Mouse (Mus musculus): ENCODE measurements around the gene Nsl1. TPM values are rescaled to one million over a fixed set of nuclear protein-coding genes. Genes with fewer than 3 reads are reported as not detected.

The Nsl1 gene
- polyA plus RNA-seq, 1 experiment: 10.6 TPM

GRCm38 (mm10) chr1:191041352-191041751, 21.5 kb upstream of the Nsl1 start:
- Histone ChIP-seq H3K4me1 (ENCODE audit: control insufficient read depth, insufficient read depth, low read length) (no peaks in the 10 kb centered on the region), H3K27ac (ENCODE audit: control insufficient read depth, insufficient read depth, low read depth, low read length, poor library complexity) (no peak overlapping the region), H3K4me3 (replicated peaks; ENCODE audit: control insufficient read depth, low read depth, low read length) (no peak overlapping the region)
- TF ChIP-seq CTCF (IDR thresholded peaks at IDR 0.05; ENCODE audit: control insufficient read depth, insufficient read depth, low read length) (no peak), POLR2A (IDR thresholded peaks at IDR 0.05; ENCODE audit: borderline replicate concordance, control insufficient read depth, low read depth, low read length) (no peak)

GRCm38 (mm10) chr1:191042106-191042505, 20.7 kb upstream of the Nsl1 start:
- no peak overlapping the region for H3K27ac ChIP-seq (ENCODE audit: control insufficient read depth, insufficient read depth, low read depth, low read length, poor library complexity)
- no peak for TF ChIP-seq CTCF (IDR thresholded peaks at IDR 0.05; ENCODE audit: control insufficient read depth, insufficient read depth, low read length)
- TF ChIP-seq POLR2A (IDR thresholded peaks at IDR 0.05; ENCODE audit: borderline replicate concordance, control insufficient read depth, low read depth, low read length): no peak
- no peak overlapping the region for H3K4me3 ChIP-seq (replicated peaks; ENCODE audit: control insufficient read depth, low read depth, low read length)
- 75% methylated on average over 5 of the region's 5 CpGs for WGBS
- H3K4me1 ChIP-seq (ENCODE audit: control insufficient read depth, insufficient read depth, low read length): no peaks in the 10 kb centered on the region

- H3K4me3 ChIP-seq (replicated peaks; ENCODE audit: control insufficient read depth, low read depth, low read length): no peak overlapping the region
- no peaks in the 10 kb centered on the region for H3K4me1 ChIP-seq (ENCODE audit: control insufficient read depth, insufficient read depth, low read length)
- no peak overlapping the region for H3K27ac ChIP-seq (ENCODE audit: control insufficient read depth, insufficient read depth, low read depth, low read length, poor library complexity)
- TF ChIP-seq POLR2A (IDR thresholded peaks at IDR 0.05; ENCODE audit: borderline replicate concordance, control insufficient read depth, low read depth, low read length): no peak
- TF ChIP-seq CTCF (IDR thresholded peaks at IDR 0.05; ENCODE audit: control insufficient read depth, insufficient read depth, low read length): no peak
- WGBS: 64% methylated on average over 3 of the region's 3 CpGs
Measured at GRCm38 (mm10) chr1:191042688-191043087, 20.1 kb upstream of the Nsl1 start.

- TF ChIP-seq POLR2A (IDR thresholded peaks at IDR 0.05; ENCODE audit: borderline replicate concordance, control insufficient read depth, low read depth, low read length) (no peak), CTCF (IDR thresholded peaks at IDR 0.05; ENCODE audit: control insufficient read depth, insufficient read depth, low read length) (no peak)
- H3K4me3 ChIP-seq (replicated peaks; ENCODE audit: control insufficient read depth, low read depth, low read length): no peak overlapping the region
- no peak overlapping the region for H3K27ac ChIP-seq (ENCODE audit: control insufficient read depth, insufficient read depth, low read depth, low read length, poor library complexity)
- no peaks in the 10 kb centered on the region for H3K4me1 ChIP-seq (ENCODE audit: control insufficient read depth, insufficient read depth, low read length)
- 83% methylated on average over 2 of the region's 2 CpGs for WGBS
Measured at GRCm38 (mm10) chr1:191045264-191045663, 17.5 kb upstream of the Nsl1 start.

- H3K4me3 ChIP-seq (replicated peaks; ENCODE audit: control insufficient read depth, low read depth, low read length): no peak overlapping the region
- TF ChIP-seq CTCF (IDR thresholded peaks at IDR 0.05; ENCODE audit: control insufficient read depth, insufficient read depth, low read length): no peak
- no peak for TF ChIP-seq POLR2A (IDR thresholded peaks at IDR 0.05; ENCODE audit: borderline replicate concordance, control insufficient read depth, low read depth, low read length)
- H3K27ac ChIP-seq (ENCODE audit: control insufficient read depth, insufficient read depth, low read depth, low read length, poor library complexity): no peak overlapping the region
- WGBS: 80% methylated on average over 7 of the region's 7 CpGs
- no peaks in the 10 kb centered on the region for H3K4me1 ChIP-seq (ENCODE audit: control insufficient read depth, insufficient read depth, low read length)
Measured at GRCm38 (mm10) chr1:191046231-191046824, 16.5 kb upstream of the Nsl1 start.

- Histone ChIP-seq H3K4me3 (replicated peaks; ENCODE audit: control insufficient read depth, low read depth, low read length) (no peak overlapping the region), H3K27ac (ENCODE audit: control insufficient read depth, insufficient read depth, low read depth, low read length, poor library complexity) (no peak overlapping the region), H3K4me1 (ENCODE audit: control insufficient read depth, insufficient read depth, low read length) (no peaks in the 10 kb centered on the region; the same call in 1 of the 2 replicates)
- TF ChIP-seq CTCF (IDR thresholded peaks at IDR 0.05; ENCODE audit: control insufficient read depth, insufficient read depth, low read length): no peak
- no peak for TF ChIP-seq POLR2A (IDR thresholded peaks at IDR 0.05; ENCODE audit: borderline replicate concordance, control insufficient read depth, low read depth, low read length)
- 78% methylated on average over 3 of the region's 3 CpGs for WGBS
Measured at GRCm38 (mm10) chr1:191053555-191053954, 9.3 kb upstream of the Nsl1 start.

- TF ChIP-seq POLR2A (IDR thresholded peaks at IDR 0.05; ENCODE audit: borderline replicate concordance, control insufficient read depth, low read depth, low read length) (no peak), CTCF (IDR thresholded peaks at IDR 0.05; ENCODE audit: control insufficient read depth, insufficient read depth, low read length) (peak; percentile 10; the same call in 1 of the 2 replicates)
- WGBS: 53% methylated on average over 8 of the region's 8 CpGs
- Histone ChIP-seq H3K27ac (ENCODE audit: control insufficient read depth, insufficient read depth, low read depth, low read length, poor library complexity) (no peak overlapping the region), H3K4me1 (ENCODE audit: control insufficient read depth, insufficient read depth, low read length) (no peaks in the 10 kb centered on the region; the same call in 1 of the 2 replicates), H3K4me3 (replicated peaks; ENCODE audit: control insufficient read depth, low read depth, low read length) (no peak overlapping the region)
Measured at GRCm38 (mm10) chr1:191054870-191055532, 7.8 kb upstream of the Nsl1 start.

- Histone ChIP-seq H3K4me1 (ENCODE audit: control insufficient read depth, insufficient read depth, low read length) (no peaks in the 10 kb centered on the region; the same call in 1 of the 2 replicates), H3K4me3 (replicated peaks; ENCODE audit: control insufficient read depth, low read depth, low read length) (no peak overlapping the region), H3K27ac (ENCODE audit: control insufficient read depth, insufficient read depth, low read depth, low read length, poor library complexity) (no peak overlapping the region)
- TF ChIP-seq POLR2A (IDR thresholded peaks at IDR 0.05; ENCODE audit: borderline replicate concordance, control insufficient read depth, low read depth, low read length) (no peak), CTCF (IDR thresholded peaks at IDR 0.05; ENCODE audit: control insufficient read depth, insufficient read depth, low read length) (no peak)
- 72% methylated on average over 2 of the region's 2 CpGs for WGBS
Measured at GRCm38 (mm10) chr1:191055533-191055873, 7.3 kb upstream of the Nsl1 start.
